Mouse (Mus musculus) T-cell, adult 66 days (primary cell): ENCODE data around the gene Olfr1178. TPM values are rescaled to one million over a fixed set of nuclear protein-coding genes. Genes with fewer than 3 reads are reported as not detected.

Experiments
- total RNA-seq, 2 experiments: library from RNA; stranded (reverse); gene quantifications; 3 replicates in 1 of 2; 4 replicates in 1 of 2; pipeline ENCODE4 v1.2.4; 2023

The Olfr1178 gene
- total RNA-seq = not detected

GRCm38 (mm10) chr2:88386762-88387161 is at the start of gene Olfr1178:
Gene Olfr1178, plus strand, starts transcription at chr2:88387062.

GRCm38 (mm10) chr2:88346392-88346791 is 40.5 kb upstream of the Olfr1178 start, which contains the start of gene Olfr1177-ps:
Gene Olfr1177-ps, minus strand, starts transcription at chr2:88346492.

GRCm38 (mm10) chr2:88406353-88406752 is 19.5 kb downstream of the Olfr1178 start, which contains the start of gene Olfr1179:
Gene Olfr1179, minus strand, starts transcription at chr2:88406453.

GRCm38 (mm10) chr2:88419051-88419450 is 32.2 kb downstream of the Olfr1178 start, which contains the start of gene Olfr1180:
Gene Olfr1180, minus strand, starts transcription at chr2:88419151.

GRCm38 (mm10) chr2:88426071-88426470 is 39.2 kb downstream of the Olfr1178 start, which contains the start of gene Olfr1181:
Gene Olfr1181, minus strand, starts transcription at chr2:88426171.

GRCm38 (mm10) chr2:88449031-88449430 is 62.2 kb downstream of the Olfr1178 start, which contains the start of gene Gm13757:
Gene Gm13757, minus strand, starts transcription at chr2:88449131.

Other genes with a start within 250 kb of the Olfr1178 start
- not detected for gene Olfr1167, start 231.9 kb upstream of the Olfr1178 start, total RNA-seq
- not detected for gene Olfr1168, start 205.2 kb upstream of the Olfr1178 start, total RNA-seq
- not detected for gene Olfr1170, start 158.7 kb upstream of the Olfr1178 start, total RNA-seq
- not detected for gene Olfr1173, start 107.2 kb upstream of the Olfr1178 start, total RNA-seq
- not detected for gene Olfr1174-ps, start 71.9 kb upstream of the Olfr1178 start, total RNA-seq
- not detected for gene Olfr1175-ps, start 59.8 kb upstream of the Olfr1178 start, total RNA-seq
- not detected for gene Olfr1176, start 50.3 kb upstream of the Olfr1178 start, total RNA-seq
- not detected for gene Olfr1177-ps, start 40.6 kb upstream of the Olfr1178 start, total RNA-seq
- not detected for gene Olfr1179, start 19.4 kb downstream of the Olfr1178 start, total RNA-seq
- gene Olfr1180, start 32.1 kb downstream of the Olfr1178 start, total RNA-seq = not detected
- not detected for gene Olfr1181, start 39.1 kb downstream of the Olfr1178 start, total RNA-seq
- gene Gm13757, start 62.1 kb downstream of the Olfr1178 start, total RNA-seq = not detected
- not detected for gene Olfr1183, start 67.8 kb downstream of the Olfr1178 start, total RNA-seq
- gene Olfr1184, start 96.5 kb downstream of the Olfr1178 start, total RNA-seq = not detected
- not detected for gene Olfr1185-ps1, start 106.3 kb downstream of the Olfr1178 start, total RNA-seq
- gene Olfr1186, start 131.5 kb downstream of the Olfr1178 start, total RNA-seq = not detected
- gene Olfr1188, start 169.9 kb downstream of the Olfr1178 start, total RNA-seq = not detected
- not detected for gene Olfr1189, start 199.4 kb downstream of the Olfr1178 start, total RNA-seq